In the genomic region with DNA sequence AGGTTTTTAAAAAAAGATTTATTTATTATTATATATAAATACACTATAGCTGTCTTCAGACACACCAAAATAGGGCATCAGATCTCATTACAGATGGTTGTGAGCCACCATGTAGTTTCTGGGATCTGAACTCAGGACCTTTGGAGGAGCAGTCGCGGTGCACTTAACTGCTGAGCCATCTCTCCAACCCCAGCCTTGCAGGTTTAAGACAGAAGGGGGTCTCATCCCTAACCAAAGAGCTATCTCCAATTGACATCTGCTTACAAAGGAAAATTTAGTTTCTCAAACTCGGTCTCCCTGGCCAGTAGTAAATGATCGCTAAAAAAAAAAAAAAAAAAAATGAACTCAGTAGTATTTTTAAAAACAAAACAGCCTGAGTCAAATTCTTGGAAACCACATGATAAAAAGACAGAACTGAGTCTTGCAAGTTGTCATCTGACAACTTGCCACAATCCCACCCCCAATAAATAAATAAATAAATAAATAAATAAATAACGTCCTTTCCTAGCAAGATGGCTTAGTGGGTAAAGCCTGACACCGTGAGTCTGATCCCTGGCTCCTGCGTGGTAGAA, we compare ENCODE assay signal across 22 mouse cellular contexts. TPM values are rescaled to one million over a fixed set of nuclear protein-coding genes. Genes with fewer than 3 reads are reported as not detected.
"Had no signal": no experiment of that assay in that cellular context is flagged by ENCODE, and none has a peak within 500 bp of the region (broad histone marks: within the 10 kb centered on the region; RNA-seq: fewer than 3 reads in every experiment).

No protein-coding gene starts in this region.

- H3K4me1 ChIP-seq: midbrain, embryonic 12.5 days; neural tube, embryonic 13.5 days; neural tube, embryonic 15.5 days had no signal

- H3K27ac ChIP-seq: lung, embryonic 15.5 days; midbrain, embryonic 12.5 days; neural tube, embryonic 13.5 days; neural tube, embryonic 15.5 days had no signal

- H3K4me3 ChIP-seq: liver, embryonic 15.5 days; lung, embryonic 15.5 days; megakaryocyte, embryonic 14.5 days; midbrain, embryonic 12.5 days; myocyte; neural tube, embryonic 13.5 days; neural tube, embryonic 15.5 days had no signal

- DNase-seq: liver, postnatal 0 days; lung, adult 2 months; lung, postnatal 14 days; lung, postnatal 4 days; midbrain, embryonic 14.5 days; retina, postnatal 1 day; right cerebral cortex, adult 18-20 months; right cerebral cortex, postnatal 25 days; right cerebral cortex, postnatal 4 days; spleen, adult 18-20 months; thymus, adult 18-20 months; thymus, postnatal 14 days; thymus, postnatal 36 days had no signal

- ATAC-seq: liver, postnatal 0 days; lung, postnatal 0 days; midbrain, embryonic 16.5 days had no signal

- H3K4me2 ChIP-seq: liver, embryonic 15.5 days; lung, embryonic 15.5 days; midbrain, embryonic 12.5 days; neural tube, embryonic 13.5 days; neural tube, embryonic 15.5 days had no signal

- H3K9me3 ChIP-seq: lung, embryonic 15.5 days; midbrain, embryonic 12.5 days; neural tube, embryonic 13.5 days; neural tube, embryonic 15.5 days had no signal

- H3K27me3 ChIP-seq: liver, embryonic 15.5 days; lung, embryonic 15.5 days; midbrain, embryonic 12.5 days; neural tube, embryonic 13.5 days; neural tube, embryonic 15.5 days had no signal

- H3K36me3 ChIP-seq: liver, embryonic 15.5 days; lung, embryonic 15.5 days; midbrain, embryonic 12.5 days; neural tube, embryonic 13.5 days; neural tube, embryonic 15.5 days had no signal

- H3K9ac ChIP-seq: liver, embryonic 15.5 days; liver, postnatal 0 days; lung, embryonic 15.5 days; midbrain, embryonic 12.5 days; neural tube, embryonic 13.5 days; neural tube, embryonic 15.5 days had no signal

RNA-seq across cellular contexts. Expression of a gene that starts 10.5 kb away (rescaled TPM):
- polyA plus RNA-seq: myocyte had no signal
